Mouse (Mus musculus) MEL (cell line): ENCODE measurements around the gene Igsf21. TPM values are rescaled to one million over a fixed set of nuclear protein-coding genes. Genes with fewer than 3 reads are reported as not detected.

ENCODE experiments used
- DNase-seq: peaks from one replicate; pipeline ENCODE4 v3.0.0; 2011; ENCODE audit warnings: low read depth, low spot score
- H3K27ac ChIP-seq: 2 replicates; pipeline ENCODE4 v1.5.1; 2012; ENCODE audit warnings: low read depth, mild to moderate bottlenecking, control low read depth, low read length, moderate library complexity; ENCODE audit not compliant: control insufficient read depth
- H3K27me3 ChIP-seq, 2 experiments: fragments of 150-350 bp in 1 of 2; sonication (generic) in 1 of 2; 2 replicates each; pipeline ENCODE4 v1.6.1; 2012; ENCODE audit warnings: low read length in 2 of 2, mild to moderate bottlenecking in 2 of 2, improper control_type of control experiment in 1 of 2, moderate library complexity in 1 of 2; ENCODE audit not compliant: insufficient read depth in 2 of 2, control insufficient read depth in 1 of 2
- H3K36me3 ChIP-seq, 2 experiments: 2 replicates each; pipeline ENCODE4 v1.6.1; 2012 to 2014; ENCODE audit warnings: low read length in 2 of 2, improper control_type of control experiment in 1 of 2, inconsistent platforms in 1 of 2, mild to moderate bottlenecking in 1 of 2; ENCODE audit not compliant: insufficient read depth in 2 of 2, control insufficient read depth in 1 of 2
- H3K4me1 ChIP-seq, 2 experiments: fragments of 150-350 bp in 1 of 2; sonication (generic) in 1 of 2; 2 replicates each; pipeline ENCODE4 v1.6.1; 2012; ENCODE audit warnings: low read length in 2 of 2, improper control_type of control experiment in 1 of 2, mild to moderate bottlenecking in 1 of 2; ENCODE audit not compliant: insufficient read depth in 2 of 2, control insufficient read depth in 1 of 2
- H3K4me3 ChIP-seq, 2 experiments: fragments of 150-350 bp in 1 of 2; sonication (generic) in 1 of 2; 2 replicates each; pipeline ENCODE4 v1.5.1; 2012; ENCODE audit warnings: low read depth in 2 of 2, low read length in 2 of 2, mild to moderate bottlenecking in 2 of 2, moderate library complexity in 2 of 2, control low read depth in 1 of 2, improper control_type of control experiment in 1 of 2; ENCODE audit not compliant: control insufficient read depth in 1 of 2, insufficient read depth in 1 of 2
- H3K79me2 ChIP-seq: 2 replicates; pipeline ENCODE4 v1.6.1; 2012; ENCODE audit warnings: mild to moderate bottlenecking, low read length, moderate library complexity; ENCODE audit not compliant: control insufficient read depth, poor library complexity, insufficient read depth
- H3K9ac ChIP-seq: 2 replicates; pipeline ENCODE4 v1.6.1; 2012; ENCODE audit warnings: low read depth, mild to moderate bottlenecking, control low read depth, low read length, moderate library complexity; ENCODE audit not compliant: control insufficient read depth, poor library complexity, severe bottlenecking
- H3K9me3 ChIP-seq: fragments of 150-350 bp; sonication (generic); replicated peaks from 2 replicates; pipeline ENCODE4 v1.6.1; 2012; ENCODE audit warnings: mild to moderate bottlenecking, low read length, improper control_type of control experiment, moderate library complexity; ENCODE audit not compliant: insufficient read depth
- CHD1 ChIP-seq: IDR thresholded peaks from 2 replicates; pipeline ENCODE4 v1.6.1; 2012; ENCODE audit warnings: low read depth, mild to moderate bottlenecking, inconsistent platforms, low read length, improper control_type of control experiment
- CHD2 ChIP-seq: IDR thresholded peaks from 2 replicates; pipeline ENCODE4 v1.6.1; 2011; ENCODE audit warnings: low read length, improper control_type of control experiment
- ELF1 ChIP-seq: IDR thresholded peaks from 2 replicates; pipeline ENCODE4 v1.6.1; 2014; ENCODE audit warnings: low read depth, mild to moderate bottlenecking, inconsistent platforms, low read length, improper control_type of control experiment, moderate library complexity
- ETS1 ChIP-seq: IDR thresholded peaks from 2 replicates; pipeline ENCODE4 v1.6.1; 2012; ENCODE audit warnings: low read depth, mild to moderate bottlenecking, inconsistent platforms, low read length, improper control_type of control experiment, moderate library complexity
- GABPA ChIP-seq: IDR thresholded peaks from 2 replicates; pipeline ENCODE4 v1.6.1; 2012; ENCODE audit warnings: low read depth, mild to moderate bottlenecking, inconsistent platforms, low read length, improper control_type of control experiment, moderate library complexity
- GATA1 ChIP-seq: IDR thresholded peaks from 2 replicates; pipeline ENCODE4 v1.6.1; 2011; ENCODE audit warnings: low read depth, low read length, improper control_type of control experiment
- MAX ChIP-seq: IDR thresholded peaks from 2 replicates; pipeline ENCODE4 v1.6.1; 2011; ENCODE audit warnings: low read length, improper control_type of control experiment
- MAZ ChIP-seq: IDR thresholded peaks from 2 replicates; pipeline ENCODE4 v1.6.1; 2012; ENCODE audit warnings: low read depth, mild to moderate bottlenecking, inconsistent platforms, low read length, improper control_type of control experiment
- MEF2A ChIP-seq: IDR thresholded peaks from 2 replicates; pipeline ENCODE4 v1.6.1; 2014; ENCODE audit warnings: low read depth, mild to moderate bottlenecking, inconsistent platforms, low read length, improper control_type of control experiment; ENCODE audit not compliant: poor library complexity, insufficient replicate concordance, severe bottlenecking; ENCODE audit errors: extremely low read depth
- MXI1 ChIP-seq: IDR thresholded peaks from 2 replicates; pipeline ENCODE4 v1.6.1; 2011; ENCODE audit warnings: mild to moderate bottlenecking, low read depth, low read length, improper control_type of control experiment
- MYB ChIP-seq: IDR thresholded peaks from 2 replicates; pipeline ENCODE4 v1.6.1; 2011; ENCODE audit warnings: mild to moderate bottlenecking, low read depth, low read length, improper control_type of control experiment
- MYC ChIP-seq: IDR thresholded peaks from 2 replicates; pipeline ENCODE4 v1.6.1; 2011; ENCODE audit warnings: low read depth, mild to moderate bottlenecking, low read length, improper control_type of control experiment, moderate library complexity
- POLR2A ChIP-seq, 2 experiments: IDR thresholded peaks; 2 replicates each; pipeline ENCODE4 v1.6.1; 2011 to 2012; ENCODE audit warnings: low read length in 2 of 2, mild to moderate bottlenecking in 2 of 2, control low read depth in 1 of 2, improper control_type of control experiment in 1 of 2, low read depth in 1 of 2, moderate library complexity in 1 of 2; ENCODE audit not compliant: control insufficient read depth in 1 of 2, insufficient read depth in 1 of 2, poor library complexity in 1 of 2
- RAD21 ChIP-seq: IDR thresholded peaks from 2 replicates; pipeline ENCODE4 v1.6.1; 2011; ENCODE audit warnings: mild to moderate bottlenecking, low read depth, low read length, improper control_type of control experiment
- RCOR1 ChIP-seq: IDR thresholded peaks from 2 replicates; pipeline ENCODE4 v1.6.1; 2012; ENCODE audit warnings: low read depth, mild to moderate bottlenecking, inconsistent platforms, low read length, improper control_type of control experiment
- SMC3 ChIP-seq: IDR thresholded peaks from 2 replicates; pipeline ENCODE4 v1.6.1; 2011; ENCODE audit warnings: low read depth, low read length, improper control_type of control experiment
- TAL1 ChIP-seq: IDR thresholded peaks from 2 replicates; pipeline ENCODE4 v1.6.1; 2012; ENCODE audit warnings: mild to moderate bottlenecking, inconsistent platforms, low read length, moderate library complexity, mixed read lengths
- USF1 ChIP-seq: IDR thresholded peaks from 2 replicates; pipeline ENCODE4 v1.6.1; 2014; ENCODE audit warnings: low read depth, mild to moderate bottlenecking, inconsistent platforms, low read length, improper control_type of control experiment, moderate library complexity
- ZC3H11A ChIP-seq: IDR thresholded peaks from 2 replicates; pipeline ENCODE4 v1.6.1; 2012; ENCODE audit warnings: low read depth, mild to moderate bottlenecking, inconsistent platforms, low read length, improper control_type of control experiment
- ZKSCAN1 ChIP-seq: IDR thresholded peaks from 2 replicates; pipeline ENCODE4 v1.6.1; 2012; ENCODE audit warnings: low read depth, mild to moderate bottlenecking, inconsistent platforms, low read length, improper control_type of control experiment, moderate library complexity
- ZMIZ1 ChIP-seq: IDR thresholded peaks from 2 replicates; pipeline ENCODE4 v1.6.1; 2012; ENCODE audit warnings: low read depth, mild to moderate bottlenecking, inconsistent platforms, low read length, improper control_type of control experiment, moderate library complexity
- polyA plus RNA-seq, 2 experiments: library from polyadenylated mRNA; stranded (reverse) in 1 of 2; unstranded in 1 of 2; fragments of >175 nt in 1 of 2; fragments of >200 nt in 1 of 2; gene quantifications; 2 replicates each; pipeline versions ENCODE4 v1.2.1 to v1.2.4; 2012; ENCODE audit warnings: low replicate concordance in 2 of 2, low read depth in 1 of 2; ENCODE audit not compliant: insufficient read length in 2 of 2, insufficient read depth in 1 of 2, missing spikeins in 1 of 2
- total RNA-seq: library from RNA; depleted of rRNA; stranded (reverse); fragments of 300-350 nt; gene quantifications from 2 replicates; pipeline ENCODE4 v1.2.3, GENCODE M21; 2012

Gene Igsf21
- total and polyA plus RNA-seq, 3 experiments: not detected

DNA sequence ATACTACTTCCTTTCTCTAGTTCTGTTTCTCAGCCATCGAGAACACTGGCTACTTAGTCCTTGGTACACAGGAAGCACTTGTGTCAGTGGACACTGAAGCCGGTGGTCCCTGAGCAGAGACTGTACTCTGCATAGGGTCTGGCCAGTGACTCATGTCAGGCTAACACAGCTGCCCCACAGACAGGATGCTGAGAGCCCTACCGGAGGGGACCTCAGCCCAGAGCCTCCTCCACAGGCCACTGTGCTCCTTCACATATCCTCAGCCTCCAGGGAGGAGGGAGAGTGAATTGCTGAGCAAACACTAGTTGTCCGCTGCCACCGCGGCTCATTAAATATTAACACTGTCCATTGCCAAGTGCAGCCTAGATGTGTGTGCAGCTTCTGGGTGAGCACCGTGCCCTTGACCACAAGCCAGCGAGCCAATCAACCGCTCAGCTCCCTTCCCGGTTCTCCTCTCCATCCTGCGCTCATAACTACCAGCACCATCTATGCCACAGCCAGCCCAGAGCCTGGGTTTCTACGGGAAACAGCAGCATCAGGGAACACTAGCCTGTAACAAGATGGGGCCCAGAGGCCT, 42.8 kb downstream of the Igsf21 start:
- DNase-seq: no peak
- Histone ChIP-seq H3K27me3 (no peaks in the 10 kb centered on the region), H3K27ac (no peak overlapping the region), H3K9ac (no peak overlapping the region), H3K4me1 (no peaks in the 10 kb centered on the region), H3K9me3 (no peaks in the 10 kb centered on the region), H3K79me2 (no peaks in the 10 kb centered on the region), H3K36me3 (no peaks in the 10 kb centered on the region), H3K4me3 (no peak overlapping the region)
- TF ChIP-seq CHD2 (no peak), ZKSCAN1 (no peak)

DNA sequence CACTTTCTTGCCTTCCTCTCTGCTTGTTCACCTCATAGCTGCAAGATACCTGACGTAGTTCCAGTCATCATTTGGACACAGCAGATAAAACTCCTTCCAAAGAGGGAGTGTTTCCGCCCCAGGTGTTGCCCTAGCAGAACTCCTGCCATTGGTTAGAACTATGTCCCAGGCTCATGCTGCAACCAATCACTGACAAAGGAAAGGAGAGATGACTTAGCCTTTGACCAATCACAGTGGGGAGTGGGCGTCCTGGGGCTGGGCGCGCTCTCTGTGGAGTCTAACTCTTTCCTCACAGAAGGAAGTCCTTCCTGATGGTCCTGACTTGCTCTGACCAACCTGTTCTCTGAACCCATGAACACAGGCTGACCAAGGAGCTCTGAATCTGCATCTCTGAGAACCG, 44.4 kb downstream of the Igsf21 start:
- Histone ChIP-seq H3K27me3 (no peaks in the 10 kb centered on the region), H3K79me2 (no peaks in the 10 kb centered on the region), H3K36me3 (no peaks in the 10 kb centered on the region), H3K27ac (no peak overlapping the region), H3K9ac (no peak overlapping the region), H3K4me1 (no peaks in the 10 kb centered on the region), H3K9me3 (no peaks in the 10 kb centered on the region), H3K4me3 (no peak overlapping the region)
- DNase-seq: no peak
- no peak for TF ChIP-seq ZKSCAN1
- no peak for TF ChIP-seq MEF2A

DNA sequence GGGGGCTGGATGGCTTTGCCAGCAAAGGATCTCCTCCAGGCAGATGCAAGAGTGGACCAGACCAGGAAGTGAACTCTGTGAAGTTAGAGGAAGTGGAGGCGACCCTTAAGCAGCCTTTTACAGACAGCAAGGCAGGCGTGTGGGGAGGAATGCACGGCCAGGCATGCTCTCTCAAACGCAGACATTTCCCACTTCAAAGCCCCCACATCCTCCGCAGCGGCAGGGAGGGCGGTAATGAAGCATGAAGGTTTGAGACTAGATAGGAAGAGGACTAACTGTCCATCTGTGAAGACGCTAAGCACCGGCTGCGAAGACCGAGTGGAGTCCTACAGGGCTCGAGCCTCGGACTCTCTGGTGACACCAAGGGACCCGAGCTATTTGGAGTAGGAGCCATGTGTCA, 46.3 kb downstream of the Igsf21 start:
- Histone ChIP-seq H3K79me2 (no peaks in the 10 kb centered on the region), H3K4me3 (no peak overlapping the region), H3K27me3 (no peaks in the 10 kb centered on the region), H3K36me3 (no peaks in the 10 kb centered on the region), H3K9me3 (no peaks in the 10 kb centered on the region), H3K27ac (no peak overlapping the region), H3K9ac (no peak overlapping the region), H3K4me1 (no peaks in the 10 kb centered on the region)
- no peak for TF ChIP-seq SMC3
- TF ChIP-seq CHD1: no peak
- TF ChIP-seq GABPA: no peak
- no peak for TF ChIP-seq TAL1
- DNase-seq: no peak

DNA sequence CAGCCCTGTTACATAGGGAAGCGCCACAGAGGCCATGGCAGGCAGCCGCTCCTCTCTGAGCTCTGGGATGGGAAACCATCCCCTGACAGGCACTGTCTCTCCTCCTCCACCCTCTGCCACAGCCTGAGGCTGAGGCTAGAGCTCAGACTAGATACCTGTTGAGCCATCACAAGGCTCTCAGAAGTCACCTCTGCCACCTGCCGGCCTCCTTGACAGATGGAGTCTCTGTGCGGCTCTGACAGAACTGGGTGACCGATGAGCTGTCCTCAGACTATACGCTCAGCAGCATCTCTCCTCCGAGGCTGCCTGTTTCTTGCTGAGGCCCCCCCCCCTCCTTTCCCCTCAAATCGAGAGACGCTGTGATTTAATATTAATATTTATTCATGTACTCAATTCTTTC, 49.9 kb downstream of the Igsf21 start:
- H3K9ac ChIP-seq: no peak overlapping the region
- H3K4me1 ChIP-seq: no peaks in the 10 kb centered on the region
- no peak overlapping the region for H3K27ac ChIP-seq
- no peaks in the 10 kb centered on the region for H3K9me3 ChIP-seq
- H3K4me3 ChIP-seq: no peak overlapping the region
- no peak for TF ChIP-seq MYC
- TF ChIP-seq ELF1: no peak
- TF ChIP-seq USF1: no peak
- no peak for TF ChIP-seq RAD21
- no peak for TF ChIP-seq POLR2A (IDR thresholded peaks at IDR 0.05; ENCODE audit: control insufficient read depth in 1 of 2, insufficient read depth in 1 of 2, low read depth in 1 of 2, low read length in 2 of 2, poor library complexity in 1 of 2)
- no peak for TF ChIP-seq CHD2
- TF ChIP-seq GABPA: no peak
- TF ChIP-seq ETS1: no peak
- TF ChIP-seq MAX: no peak
- TF ChIP-seq TAL1: no peak
- TF ChIP-seq CHD1: no peak
- no peak for TF ChIP-seq SMC3
- no peak for TF ChIP-seq MXI1
- TF ChIP-seq RCOR1: no peak
- no peak for TF ChIP-seq MAZ
- TF ChIP-seq ZMIZ1: no peak
- no peak for TF ChIP-seq ZC3H11A
- TF ChIP-seq GATA1: no peak
- TF ChIP-seq ZKSCAN1: no peak
- TF ChIP-seq MYB: no peak
- H3K27me3 ChIP-seq: no peaks in the 10 kb centered on the region
- DNase-seq: no peak
- no peaks in the 10 kb centered on the region for H3K79me2 ChIP-seq
- H3K36me3 ChIP-seq: no peaks in the 10 kb centered on the region
